Mouse (Mus musculus): ENCODE measurements around the gene Rreb1. TPM values are rescaled to one million over a fixed set of nuclear protein-coding genes. Genes with fewer than 3 reads are reported as not detected.

The Rreb1 gene
- polyA plus RNA-seq, 1 experiment from 2014 or later: 3.0 TPM

DNA sequence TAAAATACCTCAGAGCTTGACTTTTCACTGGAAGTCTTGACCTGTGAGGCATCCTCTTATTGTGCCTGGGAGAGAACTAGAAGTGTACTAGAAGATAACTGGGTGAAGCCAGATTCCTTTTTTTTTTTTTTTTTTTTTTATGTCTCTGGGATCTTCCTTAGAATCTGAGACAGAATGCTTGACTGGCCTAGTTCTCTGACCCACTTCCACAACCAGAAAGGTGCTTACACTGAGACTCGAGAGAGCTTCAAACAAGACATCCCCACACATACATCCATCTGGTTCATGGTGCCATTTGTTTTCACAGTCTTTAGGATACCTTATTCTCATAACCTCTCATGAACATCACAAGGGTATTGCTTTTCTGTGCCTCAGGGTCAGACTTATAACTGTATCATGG lies 118.2 kb downstream of the Rreb1 start:
- Histone ChIP-seq H3K27me3 (ENCODE audit: control insufficient read depth, insufficient read depth, low read length) (no peaks in the 10 kb centered on the region), H3K4me3 (ENCODE audit: low read depth, low read length) (no peak overlapping the region), H3K4me1 (ENCODE audit: control insufficient read depth, insufficient read depth, low read length) (no peaks in the 10 kb centered on the region), H3K9ac (replicated peaks; ENCODE audit: low read depth, low read length) (no peak overlapping the region), H3K27ac (ENCODE audit: low read depth, low read length) (no peak overlapping the region), H3K9me3 (ENCODE audit: control insufficient read depth, low read length) (no peaks in the 10 kb centered on the region), H3K4me2 (ENCODE audit: low read depth, low read length) (no peak overlapping the region), H3K36me3 (ENCODE audit: control insufficient read depth, insufficient read depth, low read length) (no peaks in the 10 kb centered on the region)
- WGBS: 90% methylated on average over 1 of the region's 1 CpGs
- ATAC-seq (ENCODE audit: low read depth): no peak

DNA sequence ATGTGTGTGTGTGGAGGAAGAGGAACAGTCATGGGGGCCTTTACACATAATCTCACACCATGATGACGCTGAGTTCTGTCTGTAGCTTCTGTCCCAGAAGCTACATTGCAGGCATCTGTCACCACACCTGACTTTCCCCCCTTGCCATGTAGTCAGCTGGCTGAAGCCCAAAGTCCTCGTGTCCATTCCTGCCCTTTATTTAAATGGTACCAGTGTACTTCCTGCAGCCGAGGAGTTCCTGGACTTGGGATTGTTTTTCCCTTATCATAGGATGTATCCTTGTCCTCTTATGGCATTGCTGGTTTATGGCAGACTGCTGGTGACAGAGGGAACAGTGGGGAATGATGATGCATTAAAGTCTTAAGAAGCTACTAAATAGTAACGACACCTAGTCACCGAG lies 120.6 kb downstream of the Rreb1 start:
- Histone ChIP-seq H3K4me2 (ENCODE audit: low read depth, low read length) (no peak overlapping the region), H3K9ac (replicated peaks; ENCODE audit: low read depth, low read length) (no peak overlapping the region), H3K27ac (ENCODE audit: low read depth, low read length) (no peak overlapping the region), H3K36me3 (ENCODE audit: control insufficient read depth, insufficient read depth, low read length) (no peaks in the 10 kb centered on the region), H3K4me1 (ENCODE audit: control insufficient read depth, insufficient read depth, low read length) (no peaks in the 10 kb centered on the region), H3K9me3 (ENCODE audit: control insufficient read depth, low read length) (no peaks in the 10 kb centered on the region), H3K27me3 (ENCODE audit: control insufficient read depth, insufficient read depth, low read length) (no peaks in the 10 kb centered on the region), H3K4me3 (ENCODE audit: low read depth, low read length) (no peak overlapping the region)
- ATAC-seq (ENCODE audit: low read depth): no peak
- WGBS: 87% methylated on average over 5 of the region's 5 CpGs

DNA sequence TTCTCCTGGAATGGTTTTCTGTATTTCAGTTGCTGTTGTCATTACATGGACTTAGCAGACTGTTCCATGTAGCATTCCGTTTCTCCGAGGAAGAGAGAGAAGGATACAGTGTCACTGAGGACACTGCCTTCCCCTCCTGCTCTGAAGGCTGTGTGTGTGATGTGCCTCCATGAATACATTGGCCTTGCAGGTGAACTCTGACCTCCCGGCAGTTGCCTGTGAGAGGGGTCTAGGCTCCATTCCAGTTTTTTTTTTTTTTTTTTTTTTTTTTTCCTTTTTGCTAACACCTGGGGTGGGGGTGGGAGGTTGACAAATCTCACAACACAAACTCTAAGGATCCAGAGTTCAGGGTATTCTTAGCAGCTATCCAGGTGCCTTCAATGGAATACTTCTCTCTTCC lies 124.8 kb downstream of the Rreb1 start:
- H3K4me2 ChIP-seq (ENCODE audit: low read depth, low read length): no peak overlapping the region
- H3K4me1 ChIP-seq (ENCODE audit: control insufficient read depth, insufficient read depth, low read length): no peaks in the 10 kb centered on the region
- no peaks in the 10 kb centered on the region for H3K9me3 ChIP-seq (ENCODE audit: control insufficient read depth, low read length)
- ATAC-seq (ENCODE audit: low read depth): no peak
- 89% methylated on average over 3 of the region's 3 CpGs for WGBS
- no peak overlapping the region for H3K27ac ChIP-seq (ENCODE audit: low read depth, low read length)
- no peaks in the 10 kb centered on the region for H3K36me3 ChIP-seq (ENCODE audit: control insufficient read depth, insufficient read depth, low read length)
- H3K9ac ChIP-seq (replicated peaks; ENCODE audit: low read depth, low read length): no peak overlapping the region
- H3K4me3 ChIP-seq (ENCODE audit: low read depth, low read length): no peak overlapping the region
- no peaks in the 10 kb centered on the region for H3K27me3 ChIP-seq (ENCODE audit: control insufficient read depth, insufficient read depth, low read length)

DNA sequence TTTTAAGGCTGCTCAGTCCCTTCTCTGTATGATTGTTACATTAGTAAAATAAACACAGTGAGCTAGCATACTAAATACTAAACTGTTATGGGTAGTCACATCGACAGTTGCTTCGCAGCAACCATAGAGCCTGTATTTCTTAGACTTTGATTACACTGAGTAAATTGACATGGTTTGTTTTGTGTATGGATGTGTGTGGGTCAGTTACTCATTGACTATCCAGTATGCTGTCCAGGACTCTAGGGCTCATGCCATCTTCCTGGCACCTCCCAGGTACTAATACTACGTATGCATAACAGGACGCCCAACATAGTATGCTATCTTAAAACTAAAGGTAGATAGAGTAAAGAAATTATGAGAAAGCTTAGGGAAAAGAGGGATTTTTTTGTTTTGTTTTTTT lies 125.3 kb downstream of the Rreb1 start:
- ATAC-seq (ENCODE audit: low read depth): no peak
- H3K4me2 ChIP-seq (ENCODE audit: low read depth, low read length): no peak overlapping the region
- no peak overlapping the region for H3K27ac ChIP-seq (ENCODE audit: low read depth, low read length)
- H3K4me3 ChIP-seq (ENCODE audit: low read depth, low read length): no peak overlapping the region
- H3K27me3 ChIP-seq (ENCODE audit: control insufficient read depth, insufficient read depth, low read length): no peaks in the 10 kb centered on the region
- H3K36me3 ChIP-seq (ENCODE audit: control insufficient read depth, insufficient read depth, low read length): no peaks in the 10 kb centered on the region
- H3K9ac ChIP-seq (replicated peaks; ENCODE audit: low read depth, low read length): no peak overlapping the region
- 97% methylated on average over 4 of the region's 4 CpGs for WGBS
- H3K4me1 ChIP-seq (ENCODE audit: control insufficient read depth, insufficient read depth, low read length): no peaks in the 10 kb centered on the region
- H3K9me3 ChIP-seq (ENCODE audit: control insufficient read depth, low read length): no peaks in the 10 kb centered on the region

DNA sequence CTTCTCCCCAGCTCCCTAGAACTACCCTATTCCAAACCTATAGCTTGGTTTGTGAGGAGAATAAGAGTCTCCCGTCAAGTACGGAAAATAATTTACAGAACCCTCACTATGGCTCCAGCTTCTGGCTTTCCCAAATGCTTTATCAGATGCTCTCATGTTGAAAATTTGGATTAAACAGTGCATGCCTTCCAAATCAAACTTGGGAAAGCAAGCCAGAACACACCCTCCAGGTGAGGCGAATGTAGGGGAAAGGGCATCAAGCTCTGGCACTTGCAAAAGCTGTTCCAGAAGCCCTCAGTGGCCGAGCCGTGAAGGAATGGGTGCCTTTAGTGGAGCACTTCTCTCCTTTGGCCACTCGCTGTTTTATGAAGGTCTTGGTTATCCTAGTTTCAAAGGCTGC lies 126.2 kb downstream of the Rreb1 start:
- Histone ChIP-seq H3K9me3 (ENCODE audit: control insufficient read depth, low read length) (no peaks in the 10 kb centered on the region), H3K27me3 (ENCODE audit: control insufficient read depth, insufficient read depth, low read length) (no peaks in the 10 kb centered on the region), H3K9ac (replicated peaks; ENCODE audit: low read depth, low read length) (no peak overlapping the region), H3K4me1 (ENCODE audit: control insufficient read depth, insufficient read depth, low read length) (no peaks in the 10 kb centered on the region), H3K4me3 (ENCODE audit: low read depth, low read length) (no peak overlapping the region), H3K27ac (ENCODE audit: low read depth, low read length) (no peak overlapping the region), H3K36me3 (ENCODE audit: control insufficient read depth, insufficient read depth, low read length) (no peaks in the 10 kb centered on the region), H3K4me2 (ENCODE audit: low read depth, low read length) (no peak overlapping the region)
- ATAC-seq (ENCODE audit: low read depth): no peak
- 89% methylated on average over 6 of the region's 6 CpGs for WGBS

DNA sequence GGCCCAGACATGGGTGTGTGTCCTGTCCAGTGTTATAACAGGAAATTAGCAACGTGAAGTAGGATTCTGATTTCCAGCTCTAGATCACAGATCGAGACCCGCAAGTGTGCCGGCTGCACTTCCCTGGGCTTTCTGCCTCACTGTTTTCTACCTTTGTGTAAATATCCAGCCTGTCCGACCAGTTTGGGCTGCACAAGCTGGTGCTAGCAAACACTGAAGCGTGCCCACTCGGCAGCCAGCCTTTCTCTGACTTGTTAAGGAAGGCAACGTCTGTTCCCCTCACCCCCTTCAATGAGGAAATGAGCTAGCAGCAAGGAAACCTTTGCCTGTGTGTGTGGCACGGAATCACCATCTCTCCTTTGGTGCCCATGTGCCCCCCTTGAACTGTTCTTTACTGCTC lies 129.9 kb downstream of the Rreb1 start:
- no peaks in the 10 kb centered on the region for H3K9me3 ChIP-seq (ENCODE audit: control insufficient read depth, low read length)
- no peaks in the 10 kb centered on the region for H3K36me3 ChIP-seq (ENCODE audit: control insufficient read depth, insufficient read depth, low read length)
- no peaks in the 10 kb centered on the region for H3K4me1 ChIP-seq (ENCODE audit: control insufficient read depth, insufficient read depth, low read length)
- no peak overlapping the region for H3K4me2 ChIP-seq (ENCODE audit: low read depth, low read length)
- ATAC-seq (ENCODE audit: low read depth): no peak
- H3K9ac ChIP-seq (replicated peaks; ENCODE audit: low read depth, low read length): no peak overlapping the region
- no peak overlapping the region for H3K27ac ChIP-seq (ENCODE audit: low read depth, low read length)
- WGBS: 89% methylated on average over 9 of the region's 9 CpGs
- H3K27me3 ChIP-seq (ENCODE audit: control insufficient read depth, insufficient read depth, low read length): no peaks in the 10 kb centered on the region
- H3K4me3 ChIP-seq (ENCODE audit: low read depth, low read length): no peak overlapping the region

DNA sequence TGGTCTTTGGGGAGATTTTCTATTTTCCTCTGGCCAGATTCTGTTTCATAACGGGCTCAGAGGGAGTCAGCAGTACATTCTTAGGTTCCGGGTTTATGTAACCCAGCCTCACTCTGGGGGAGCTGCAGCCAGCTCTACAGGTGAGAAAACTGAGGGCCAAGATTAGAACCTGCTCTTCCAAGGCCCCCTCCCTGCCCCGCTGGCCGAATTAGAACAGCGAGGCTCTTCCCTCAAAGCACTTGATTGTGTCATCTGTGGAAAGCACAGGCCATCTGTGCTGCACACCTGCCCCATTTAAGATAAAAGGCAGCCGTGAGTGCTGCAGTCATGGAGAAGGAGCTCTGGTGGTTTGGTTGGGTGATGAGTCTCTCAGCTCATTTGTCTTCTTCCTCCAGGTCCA lies 130.3 kb downstream of the Rreb1 start:
- Histone ChIP-seq H3K9me3 (ENCODE audit: control insufficient read depth, low read length) (no peaks in the 10 kb centered on the region), H3K4me1 (ENCODE audit: control insufficient read depth, insufficient read depth, low read length) (no peaks in the 10 kb centered on the region), H3K4me2 (ENCODE audit: low read depth, low read length) (no peak overlapping the region), H3K27ac (ENCODE audit: low read depth, low read length) (no peak overlapping the region), H3K36me3 (ENCODE audit: control insufficient read depth, insufficient read depth, low read length) (no peaks in the 10 kb centered on the region), H3K27me3 (ENCODE audit: control insufficient read depth, insufficient read depth, low read length) (no peaks in the 10 kb centered on the region), H3K9ac (replicated peaks; ENCODE audit: low read depth, low read length) (no peak overlapping the region), H3K4me3 (ENCODE audit: low read depth, low read length) (no peak overlapping the region)
- no peak for ATAC-seq (ENCODE audit: low read depth)
- 91% methylated on average over 6 of the region's 6 CpGs for WGBS

DNA sequence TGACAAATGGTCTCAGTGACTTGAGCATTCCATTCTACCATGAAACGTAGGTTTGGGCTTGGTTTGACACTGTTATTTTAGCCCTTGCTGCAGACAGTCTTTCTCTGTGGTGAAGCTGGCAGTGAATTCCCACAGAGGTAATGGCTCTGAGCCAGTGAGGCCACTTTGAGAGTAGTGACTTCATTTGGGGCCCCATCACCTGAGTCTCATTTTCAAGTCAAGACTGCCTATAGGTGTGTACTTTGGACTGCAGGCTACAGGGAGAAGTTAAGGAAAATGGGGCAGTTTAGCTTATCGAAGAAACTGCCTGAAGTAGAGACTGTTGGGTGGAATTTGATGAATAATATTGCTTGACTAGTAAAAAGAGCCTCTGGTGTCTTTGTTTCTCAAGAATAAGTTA lies 131.0 kb downstream of the Rreb1 start:
- H3K9me3 ChIP-seq (ENCODE audit: control insufficient read depth, low read length): no peaks in the 10 kb centered on the region
- H3K4me1 ChIP-seq (ENCODE audit: control insufficient read depth, insufficient read depth, low read length): no peaks in the 10 kb centered on the region
- H3K9ac ChIP-seq (replicated peaks; ENCODE audit: low read depth, low read length): no peak overlapping the region
- no peak overlapping the region for H3K27ac ChIP-seq (ENCODE audit: low read depth, low read length)
- no peak overlapping the region for H3K4me2 ChIP-seq (ENCODE audit: low read depth, low read length)
- no peaks in the 10 kb centered on the region for H3K27me3 ChIP-seq (ENCODE audit: control insufficient read depth, insufficient read depth, low read length)
- no peaks in the 10 kb centered on the region for H3K36me3 ChIP-seq (ENCODE audit: control insufficient read depth, insufficient read depth, low read length)
- ATAC-seq (ENCODE audit: low read depth): no peak
- WGBS: 80% methylated on average over 2 of the region's 2 CpGs
- H3K4me3 ChIP-seq (ENCODE audit: low read depth, low read length): no peak overlapping the region

DNA sequence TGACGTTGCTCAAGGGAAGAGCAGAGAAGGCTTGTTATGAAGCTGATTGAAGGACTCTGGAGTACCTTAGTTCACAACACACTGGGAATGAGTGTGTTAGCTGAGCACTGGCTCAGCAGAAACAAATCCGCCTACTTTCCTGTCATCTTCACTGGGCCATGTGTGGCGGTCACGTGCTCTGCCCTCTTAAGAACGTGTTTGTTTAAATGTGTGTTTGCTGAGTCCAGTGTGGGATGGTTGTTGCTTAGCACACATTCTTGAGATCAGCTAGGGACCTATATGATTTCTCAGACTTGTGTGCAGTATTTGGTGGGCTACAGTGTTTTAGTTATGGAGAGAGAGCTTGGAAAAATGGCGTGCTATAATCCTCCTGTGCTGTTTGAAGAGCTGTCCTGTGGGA lies 133.8 kb downstream of the Rreb1 start:
- Histone ChIP-seq H3K4me2 (ENCODE audit: low read depth, low read length) (no peak overlapping the region), H3K4me1 (ENCODE audit: control insufficient read depth, insufficient read depth, low read length) (no peaks in the 10 kb centered on the region), H3K4me3 (ENCODE audit: low read depth, low read length) (no peak overlapping the region), H3K36me3 (ENCODE audit: control insufficient read depth, insufficient read depth, low read length) (no peaks in the 10 kb centered on the region), H3K27me3 (ENCODE audit: control insufficient read depth, insufficient read depth, low read length) (no peaks in the 10 kb centered on the region), H3K27ac (ENCODE audit: low read depth, low read length) (no peak overlapping the region), H3K9me3 (ENCODE audit: control insufficient read depth, low read length) (no peaks in the 10 kb centered on the region), H3K9ac (replicated peaks; ENCODE audit: low read depth, low read length) (no peak overlapping the region)
- no peak for ATAC-seq (ENCODE audit: low read depth)
- 88% methylated on average over 6 of the region's 6 CpGs for WGBS
